18 mouse cellular contexts compared by ENCODE assay signal in genomic region chr11:79613084-79613483, GRCm38 (mm10). TPM values are rescaled to one million over a fixed set of nuclear protein-coding genes. Genes with fewer than 3 reads are reported as not detected.
DNase-seq lines count a peak whose midpoint lies in the region; ATAC-seq and TF ChIP-seq lines count a peak whose summit lies in the region.
"Had no signal": no experiment of that assay in that cellular context is flagged by ENCODE, and none has a peak within 500 bp of the region (broad histone marks: within the 10 kb centered on the region; RNA-seq: fewer than 3 reads in every experiment).

No protein-coding gene starts in this region.

- TF ChIP-seq POLR2A in thymus, adult 2 months (IDR thresholded peaks at IDR 0.05; ENCODE audit: control insufficient read depth, extremely low read depth, insufficient read depth, low read length, poor library complexity): no peak

- no peaks in the 10 kb centered on the region for H3K36me3 ChIP-seq in hindbrain, embryonic 12.5 days
- no peaks in the 10 kb centered on the region for H3K36me3 ChIP-seq in hindbrain, embryonic 16.5 days (ENCODE audit: control insufficient read depth, insufficient read depth, low read length)
- no peaks in the 10 kb centered on the region for H3K36me3 ChIP-seq in thymus, adult 2 months (ENCODE audit: control insufficient read depth, insufficient read depth, low read length)
- H3K36me3 ChIP-seq: embryonic facial prominence, embryonic 13.5 days; G1E; heart, embryonic 10.5 days had no signal

- no peaks in the 10 kb centered on the region for H3K9me3 ChIP-seq in hindbrain, embryonic 12.5 days (replicated peaks)
- H3K9me3 ChIP-seq in hindbrain, embryonic 16.5 days (ENCODE audit: control insufficient read depth, low read length): no peaks in the 10 kb centered on the region
- H3K9me3 ChIP-seq: embryonic facial prominence, embryonic 13.5 days; G1E; heart, embryonic 10.5 days had no signal

- peaks cover 58% of the 10 kb centered on the region for H3K4me1 ChIP-seq in hindbrain, embryonic 12.5 days
- H3K4me1 ChIP-seq in hindbrain, embryonic 16.5 days (ENCODE audit: control insufficient read depth, insufficient read depth, low read depth, low read length): peaks cover 16% of the 10 kb centered on the region
- H3K4me1 ChIP-seq in thymus, adult 2 months (replicated peaks; ENCODE audit: control insufficient read depth, insufficient read depth, low read length): peaks cover 74% of the 10 kb centered on the region

- 0 out of 2 replicates have a peak overlapping the region, but pooled peaks have one; percentile 4 for H3K9ac ChIP-seq in hindbrain, embryonic 12.5 days
- H3K9ac ChIP-seq in hindbrain, embryonic 16.5 days (ENCODE audit: low read depth, low read length): no peak overlapping the region
- H3K9ac ChIP-seq: embryonic facial prominence, embryonic 13.5 days had no signal

- WGBS in hindbrain, embryonic 12.5 days: 7% methylated on average over 3 of the region's 3 CpGs
- WGBS in hindbrain, embryonic 16.5 days: 15% methylated on average over 3 of the region's 3 CpGs
- WGBS in thymus, adult 2 months: 58% methylated on average over 3 of the region's 3 CpGs

- peaks cover 4% of the 10 kb centered on the region; the same call in 1 of the 2 replicates for H3K27me3 ChIP-seq in hindbrain, embryonic 12.5 days
- H3K27me3 ChIP-seq in hindbrain, embryonic 16.5 days (replicated peaks; ENCODE audit: control insufficient read depth, insufficient read depth, low read length): no peaks in the 10 kb centered on the region
- H3K27me3 ChIP-seq in thymus, adult 2 months (ENCODE audit: control insufficient read depth, insufficient read depth, low read length): no peaks in the 10 kb centered on the region
- H3K27me3 ChIP-seq: embryonic facial prominence, embryonic 13.5 days had no signal

- H3K4me2 ChIP-seq in hindbrain, embryonic 12.5 days (replicated peaks): no peak overlapping the region
- no peak overlapping the region for H3K4me2 ChIP-seq in hindbrain, embryonic 16.5 days (ENCODE audit: low read length)
- H3K4me2 ChIP-seq: embryonic facial prominence, embryonic 13.5 days had no signal

- H3K27ac ChIP-seq in hindbrain, embryonic 12.5 days: peak overlapping the region; percentile 30; the same call in 1 of the 2 replicates
- no peak overlapping the region for H3K27ac ChIP-seq in hindbrain, embryonic 16.5 days (ENCODE audit: low read depth, low read length)
- H3K27ac ChIP-seq in thymus, adult 2 months (ENCODE audit: control insufficient read depth, insufficient read depth, low read length): peak overlapping the region; percentile 90
- H3K27ac ChIP-seq: embryonic facial prominence, embryonic 13.5 days; heart, embryonic 10.5 days had no signal

- TF ChIP-seq CTCF in thymus, adult 2 months (IDR thresholded peaks at IDR 0.05; ENCODE audit: borderline replicate concordance, control insufficient read depth, extremely low read depth, insufficient read depth, low read length, poor library complexity): no peak

- no peak overlapping the region for H3K4me3 ChIP-seq in hindbrain, embryonic 12.5 days
- H3K4me3 ChIP-seq in hindbrain, embryonic 16.5 days (ENCODE audit: low read length): no peak overlapping the region
- H3K4me3 ChIP-seq in thymus, adult 2 months (ENCODE audit: control insufficient read depth, insufficient read depth, low read length): no peak overlapping the region
- H3K4me3 ChIP-seq: embryonic facial prominence, embryonic 13.5 days; heart, embryonic 10.5 days had no signal

- no peak for ATAC-seq in hindbrain, embryonic 12.5 days (ENCODE audit: low FRiP score)
- no peak for ATAC-seq in hindbrain, embryonic 16.5 days
- ATAC-seq: inflammation-experienced regulatory T-cells, adult 6 months had no signal

- no peak for DNase-seq in thymus, adult 2 months
- DNase-seq in thymus, postnatal 14 days: no peak
- DNase-seq in embryo, embryonic 9.5 days (ENCODE audit: extremely low spot score): peak; percentile 31
- DNase-seq in right cerebral cortex, postnatal 4 days: no peak
- no peak for DNase-seq in adrenal gland, adult (ENCODE audit: inconsistent age in 2 of 2, low spot score in 1 of 2)
- DNase-seq: adrenal gland, adult 8-10 months; cerebellum, adult 9-10 months; gastrocnemius, postnatal 25 days; heart, postnatal 14 days; liver; lung, adult 2 months; lung, postnatal 4 days had no signal

RNA-seq across cellular contexts. Expression of gene Rab11fip4, which starts 22.1 kb away (rescaled TPM):
- polyA plus RNA-seq in hindbrain, embryonic 12.5 days (2016; fragmentation: Nextera tagmentation; extraction: Ambion mirVana): 28.3 and 28.5 TPM in 2 replicates
- polyA plus RNA-seq in hindbrain, embryonic 16.5 days (2015; fragmentation: Nextera tagmentation; extraction: Ambion mirVana): 20.0 and 27.8 TPM in 2 replicates
- 36.8 and 40.9 TPM in 2 replicates for polyA plus RNA-seq in thymus, adult 2 months (2012; rRNA removed)
- polyA plus RNA-seq: G1E had no signal
